Mouse (Mus musculus): ENCODE data around the gene Zfp958. TPM values are rescaled to one million over a fixed set of nuclear protein-coding genes. Genes with fewer than 3 reads are reported as not detected.
"Not testable (repeated sequence)": the region's sequence is repeated elsewhere in the genome, so short reads cannot be mapped to it uniquely, and the experiment has no call there.

Gene Zfp958
- 10 to 100 TPM in 1 of 2 experiments, 1 to 10 TPM in 1; 9.7 to 11.2 TPM for total RNA-seq (2021)

DNA sequence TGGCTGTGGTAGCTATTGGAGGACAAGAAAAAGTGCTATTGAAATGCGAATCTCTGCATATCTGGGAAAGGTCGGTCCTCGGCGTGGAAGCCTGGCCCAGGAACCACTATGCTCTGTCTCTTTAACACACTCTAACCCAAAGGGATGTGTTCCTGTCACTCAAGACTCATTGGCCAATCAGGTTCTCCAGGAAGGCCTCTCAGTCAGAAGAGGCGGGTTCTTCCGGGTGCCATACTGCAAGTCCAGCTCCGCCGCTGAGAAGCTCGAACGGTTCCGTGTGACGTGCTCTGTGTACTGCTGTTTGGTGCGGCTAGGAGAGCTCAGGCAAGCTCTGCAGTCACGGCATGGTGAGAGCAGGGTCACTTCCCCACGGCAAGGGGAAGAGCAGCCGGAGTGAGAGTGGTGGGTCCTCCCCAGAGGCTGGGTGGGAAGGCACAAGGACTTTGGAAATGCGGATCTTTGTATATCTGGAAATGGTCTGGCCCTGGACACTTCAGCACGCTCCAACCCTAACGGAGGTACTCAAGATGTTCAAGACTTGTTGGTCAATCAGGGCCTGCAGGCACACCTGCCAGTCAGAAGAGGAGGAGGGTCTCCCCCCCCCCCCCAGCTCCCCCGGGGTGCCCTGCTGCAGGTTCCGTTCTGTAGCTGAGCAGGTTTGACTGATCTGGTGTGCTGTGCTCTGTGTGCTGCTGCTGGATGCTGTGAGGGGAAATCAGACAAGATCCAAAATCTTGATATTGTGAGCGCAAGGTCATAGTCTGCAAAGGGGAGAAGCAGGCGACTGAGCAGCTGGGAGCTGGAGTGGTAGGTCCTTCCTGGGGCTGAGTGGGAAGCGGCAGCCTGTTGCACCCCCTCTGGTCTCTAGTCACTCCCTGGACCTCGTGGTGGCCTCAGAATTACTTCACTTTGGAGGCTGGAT is at the start of gene Zfp958:
Gene Zfp958 (plus strand): TSS at position 236 of the 922 bp plus-strand sequence.
- intact Hi-C loops (cut with DNase I) = loop anchor here (2.0 to 10.0 kb wide), 3 partner anchors 64 to 1098 kb away; partner anchors contain the start of genes Evi5l and Pnpla6
- peak; percentile 97 to 98 for DNase-seq

DNA sequence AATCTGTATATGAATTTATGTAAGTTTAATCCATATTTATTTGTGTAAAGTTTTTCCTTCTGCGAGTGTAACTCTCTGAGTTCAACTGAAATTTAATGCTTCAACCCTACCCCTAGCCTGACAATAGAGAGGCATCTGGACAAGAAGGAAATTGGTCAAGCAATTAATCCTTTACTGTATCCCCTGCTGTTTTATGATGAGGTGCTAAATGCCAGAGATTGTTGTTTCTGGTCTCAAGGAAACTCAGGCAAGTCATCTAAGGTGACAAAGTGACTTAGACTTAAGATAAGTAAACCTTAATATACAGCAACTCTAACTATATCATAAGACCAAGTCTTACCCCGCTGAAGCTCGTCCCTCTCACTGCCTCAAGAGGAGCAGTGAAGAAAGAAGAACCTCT is 31.0 kb upstream of the Zfp958 start:
- DNase-seq = no peak
- intact Hi-C loops (cut with DNase I) = no loop called here

DNA sequence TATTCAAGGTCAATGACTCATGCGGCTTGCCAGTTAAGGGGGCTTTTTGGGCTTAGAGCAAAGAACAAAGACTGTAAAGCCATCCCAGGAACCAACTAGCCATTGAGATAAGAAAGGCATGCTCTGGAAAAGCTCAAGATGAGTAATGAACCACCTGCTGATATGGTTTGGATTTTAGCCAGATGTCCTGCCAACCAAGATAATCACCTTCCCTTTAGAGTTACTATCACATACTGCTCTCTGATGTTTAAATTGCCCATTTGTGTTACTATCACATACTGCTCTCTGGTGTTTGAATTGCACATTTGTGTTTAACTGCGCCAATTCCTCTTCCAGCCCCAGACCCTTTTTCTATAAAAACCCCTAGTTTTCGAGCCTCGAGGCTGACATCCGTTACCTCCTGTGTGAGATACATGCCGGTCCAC is 30.2 kb upstream of the Zfp958 start:
- intact Hi-C loops (cut with DNase I) = no loop called here
- DNase-seq = peak in 1 of 2 experiments; percentile 11

GRCm38 (mm10) chr8:4584660-4585059 is 28.3 kb upstream of the Zfp958 start:
- intact Hi-C loops (cut with DNase I) = loop anchor here (5.0 kb wide), 2 partner anchors 332 to 442 kb away; partner anchors contain the start of gene Snapc2
- no peak for DNase-seq

DNA sequence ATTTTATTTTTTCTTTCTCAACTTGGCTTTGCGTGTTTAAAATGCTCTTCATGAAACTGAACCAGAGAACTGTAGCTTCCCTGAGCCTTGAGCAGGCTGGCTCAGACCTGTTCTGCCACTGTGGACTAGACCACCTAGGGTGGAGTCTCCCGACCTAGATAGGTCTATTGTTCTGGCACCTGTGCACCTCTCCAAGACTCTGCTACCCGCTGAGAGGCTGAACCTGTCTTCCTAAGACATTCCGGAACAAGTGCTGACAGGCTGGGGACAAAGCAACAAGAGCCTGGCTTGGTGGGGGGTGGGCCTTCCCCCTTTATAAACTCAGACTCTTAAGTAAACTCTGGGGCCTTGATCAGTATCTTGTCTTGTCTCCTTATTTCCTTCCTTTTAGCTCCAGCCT is 26.6 kb upstream of the Zfp958 start:
- no peak for DNase-seq
- intact Hi-C loops (cut with DNase I) = loop anchor here (5.0 kb wide), 2 partner anchors 334 to 444 kb away; partner anchors contain the start of gene Snapc2

DNA sequence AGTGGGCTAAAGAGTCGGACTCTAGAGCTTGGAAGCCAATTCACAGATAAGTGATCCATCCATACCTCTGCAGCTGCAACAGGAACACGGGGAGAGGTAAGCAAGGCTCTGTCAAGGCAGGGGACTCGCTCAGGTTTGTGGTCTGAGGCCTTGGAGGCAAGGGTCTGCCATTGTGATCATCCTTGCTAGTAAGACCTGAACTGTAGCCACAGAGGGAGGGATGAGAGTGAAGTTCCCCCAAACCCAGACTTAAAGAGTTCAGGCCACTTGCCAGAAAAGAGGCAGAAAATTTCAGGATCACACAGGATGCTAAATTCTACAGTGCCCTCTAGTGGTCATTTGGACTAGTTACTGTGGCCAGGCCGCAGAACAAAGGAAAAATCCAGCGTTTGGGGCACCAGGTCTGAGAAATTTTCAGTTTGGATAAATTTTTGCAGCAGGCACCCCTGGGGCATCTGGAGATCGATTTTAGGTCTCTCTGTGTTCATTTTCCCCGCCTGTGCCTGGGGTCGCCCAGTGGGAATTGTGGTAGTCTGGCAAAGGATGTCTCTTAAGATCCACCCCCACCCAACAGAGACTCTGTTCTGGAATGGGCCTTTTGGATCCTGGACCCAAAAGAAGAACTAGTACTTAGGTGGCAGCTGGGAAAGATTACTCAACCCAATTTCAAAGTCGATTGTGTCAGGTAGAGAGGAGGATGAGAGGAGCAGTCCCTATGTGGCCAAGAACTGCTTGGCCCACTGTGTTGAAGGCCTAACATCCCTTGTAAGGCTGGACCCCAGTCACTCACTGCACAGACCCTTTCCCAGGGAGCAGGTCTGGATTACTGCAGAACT is 24.6 kb upstream of the Zfp958 start:
- peak; percentile 44 to 66 for DNase-seq
- intact Hi-C loops (cut with DNase I) = loop anchor here (1.0 to 5.0 kb wide), 3 partner anchors 175 to 446 kb away; partner anchors contain the start of gene Snapc2

- intact Hi-C loops (cut with DNase I) = no loop called here
- DNase-seq = no peak
These were observed 4.1 kb upstream of the Zfp958 start for GRCm38 (mm10) chr8:4608896-4609295.

GRCm38 (mm10) chr8:4611626-4612175 is 1.3 kb upstream of the Zfp958 start:
- DNase-seq = peak; percentile 5 to 12
- intact Hi-C loops (cut with DNase I) = loop anchor here (2.0 to 10.0 kb wide), 3 partner anchors 65 to 1097 kb away; partner anchors contain the start of genes Evi5l and Pnpla6

DNA sequence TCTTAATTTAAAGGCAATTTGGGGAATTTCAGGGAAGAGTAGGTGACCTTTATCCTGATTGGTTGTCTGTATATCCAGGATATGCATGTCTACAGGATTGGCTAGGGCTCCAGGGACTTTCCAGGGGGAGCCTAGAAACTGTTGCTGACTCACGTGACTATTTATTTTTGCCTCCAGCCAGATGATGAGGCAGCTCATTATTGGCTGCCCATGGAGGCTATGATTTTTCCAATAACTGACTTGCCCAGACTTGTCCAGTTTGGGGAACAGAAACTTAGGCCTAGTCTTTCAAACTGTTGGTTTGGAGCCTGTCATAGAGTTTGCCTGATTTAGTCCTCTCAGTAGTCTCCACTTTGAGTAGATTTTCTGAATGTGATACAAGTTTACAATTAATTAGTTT is 14.4 kb downstream of the Zfp958 start:
- intact Hi-C loops (cut with DNase I) = no loop called here

DNA sequence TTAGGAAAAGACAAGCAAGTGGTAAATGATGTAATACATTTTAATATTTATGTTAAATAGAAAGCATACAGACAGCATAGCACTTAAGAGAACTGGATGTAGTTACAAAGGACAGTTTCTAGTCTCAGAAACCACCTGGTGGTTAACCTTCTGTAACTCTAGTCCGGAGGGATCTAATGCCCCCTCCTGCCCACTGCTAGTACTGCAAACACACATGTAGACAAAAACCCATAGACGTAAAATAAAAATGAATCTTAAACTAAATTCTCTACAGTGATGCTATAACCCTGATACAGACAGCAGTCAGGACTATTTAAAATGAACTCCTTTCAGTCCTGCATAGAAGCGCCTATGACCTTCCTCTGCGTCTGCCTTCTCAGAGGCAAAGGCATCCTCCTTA is 24.1 kb downstream of the Zfp958 start:
- DNase-seq = no peak
- intact Hi-C loops (cut with DNase I) = no loop called here

More for the DNA sequence above, 14.4 kb downstream of the Zfp958 start:
- DNase-seq = no peak

- intact Hi-C loops (cut with DNase I); DNase-seq: not testable (repeated sequence)
These were observed 30.0 kb downstream of the Zfp958 start for GRCm38 (mm10) chr8:4642974-4643373.

GRCm38 (mm10) chr8:4656536-4656935 is 43.6 kb downstream of the Zfp958 start:
- peak; percentile 30 to 75 for DNase-seq
- intact Hi-C loops (cut with DNase I) = no loop called here

GRCm38 (mm10) chr8:4675191-4676003 is 62.4 kb downstream of the Zfp958 start:
- intact Hi-C loops (cut with DNase I) = loop anchor here (2.0 kb wide), 1 partner anchor 63 kb away; the partner anchor contains the start of gene Zfp958
- DNase-seq = no peak

DNA sequence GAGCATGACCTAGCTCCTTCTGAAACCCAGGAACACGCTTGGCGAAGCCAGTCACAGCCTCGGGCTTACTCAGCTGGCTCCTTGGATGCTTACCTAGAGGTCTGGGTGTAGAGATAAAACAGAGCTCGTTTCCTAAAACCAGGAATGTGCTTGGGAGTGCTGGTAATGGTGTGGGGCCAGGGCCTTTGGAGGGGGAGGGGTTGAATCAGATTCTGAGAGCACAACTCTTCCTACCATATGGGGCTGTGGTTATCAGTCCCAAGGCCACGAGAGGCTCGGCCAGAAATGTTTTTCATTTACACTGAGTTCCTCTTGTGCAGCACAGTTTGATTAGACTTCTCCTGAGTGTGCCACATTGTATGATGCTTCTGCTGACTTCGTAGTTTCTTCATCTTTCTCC is 63.6 kb downstream of the Zfp958 start:
- intact Hi-C loops (cut with DNase I) = loop anchor here (2.0 kb wide), 1 partner anchor 64 kb away; the partner anchor contains the start of gene Zfp958
- peak in 1 of 2 experiments; percentile 10 for DNase-seq

DNA sequence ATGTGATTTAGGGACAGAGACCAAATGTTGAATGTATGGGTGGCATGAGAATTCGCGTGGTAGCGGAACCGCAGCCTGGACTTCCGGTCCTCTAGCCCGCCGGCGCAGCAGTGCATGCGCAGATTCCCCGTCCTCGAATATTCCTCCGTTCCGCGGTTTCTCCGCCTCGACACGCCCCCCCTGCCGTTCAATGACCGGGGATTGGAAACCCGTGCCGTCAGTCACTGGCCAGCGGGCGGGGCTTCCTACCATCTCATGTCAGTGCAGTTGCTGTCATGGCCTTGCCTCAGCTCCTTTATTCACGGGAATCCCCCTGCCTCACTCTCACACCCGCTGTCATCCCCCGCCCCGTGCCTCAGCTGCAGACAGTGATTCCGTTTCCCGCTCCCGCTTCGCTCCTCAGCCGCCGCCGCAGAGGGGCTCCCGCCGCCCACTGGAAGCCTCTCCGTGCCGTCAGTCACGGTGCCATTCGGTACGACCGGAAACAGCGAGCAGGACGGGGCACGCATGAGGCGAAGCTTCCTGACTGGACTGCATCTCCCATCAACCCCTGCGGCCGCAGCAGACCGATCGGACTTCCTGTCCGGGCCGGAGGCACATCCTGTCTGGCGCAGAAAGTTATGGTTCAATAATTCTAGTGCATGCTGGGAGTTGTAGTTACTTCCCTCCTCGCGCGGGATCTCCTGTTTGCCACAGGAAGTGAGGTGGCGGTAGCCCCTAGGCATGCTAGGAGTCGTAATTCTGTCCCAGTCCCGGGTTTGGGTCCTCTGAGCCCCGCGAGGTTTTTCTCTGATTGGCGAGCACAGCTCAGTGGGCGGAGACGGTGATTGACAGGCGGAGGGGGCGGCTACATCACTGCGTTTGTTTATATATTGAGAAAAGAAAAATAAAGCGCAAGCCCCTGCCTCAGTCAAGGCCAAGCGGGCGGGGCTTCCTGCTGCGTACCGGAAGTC is 64.6 kb downstream of the Zfp958 start:
- intact Hi-C loops (cut with DNase I) = loop anchor here (2.0 kb wide), 2 partner anchors 65 to 103 kb away; partner anchors contain the start of gene Zfp958
- peak; percentile 99 for DNase-seq

- intact Hi-C loops (cut with DNase I) = loop anchor here (2.0 kb wide), 1 partner anchor 102 kb away; no protein-coding TSS in a partner anchor
- DNase-seq = peak in 1 of 2 experiments; percentile 93
These were observed 65.4 kb downstream of the Zfp958 start for GRCm38 (mm10) chr8:4678218-4678907.

DNA sequence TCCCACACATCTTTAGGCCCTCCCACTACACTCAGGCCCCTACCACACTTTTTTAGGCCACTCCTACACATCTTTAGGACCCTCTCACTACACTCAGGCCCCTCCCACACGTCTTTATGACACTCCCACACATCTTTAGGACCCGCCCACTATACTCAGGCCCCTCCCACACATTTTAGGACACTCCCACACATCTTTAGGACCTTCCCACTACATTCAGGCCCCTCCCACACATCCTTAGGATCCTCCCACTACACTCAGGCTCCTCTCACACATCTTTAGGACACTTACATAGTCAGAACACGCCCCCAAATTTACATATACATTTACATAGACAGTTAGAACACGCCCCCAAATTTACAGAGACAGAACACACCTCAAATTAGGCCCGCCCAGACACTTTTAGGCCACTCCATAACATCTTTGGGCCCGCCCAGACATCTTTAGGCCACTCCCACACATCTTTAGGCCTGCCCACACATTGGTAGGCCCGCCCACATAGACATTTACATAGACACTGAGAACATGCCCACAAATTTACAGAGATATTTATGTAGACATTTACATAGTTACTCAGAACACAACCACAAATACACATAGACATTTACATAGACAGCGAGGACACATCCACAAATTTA is 66.1 kb downstream of the Zfp958 start:
- no peak for DNase-seq
- intact Hi-C loops (cut with DNase I) = loop anchor here (1.0 to 2.0 kb wide), 2 partner anchors 9 to 102 kb away; no protein-coding TSS in a partner anchor

All from heart, postnatal 10 days (tissue).